Mouse (Mus musculus): ENCODE measurements around the gene Clk2. TPM values are rescaled to one million over a fixed set of nuclear protein-coding genes. Genes with fewer than 3 reads are reported as not detected.

Gene Clk2
- polyA plus RNA-seq, 1 experiment from 2014 or later: 42.3 TPM

DNA sequence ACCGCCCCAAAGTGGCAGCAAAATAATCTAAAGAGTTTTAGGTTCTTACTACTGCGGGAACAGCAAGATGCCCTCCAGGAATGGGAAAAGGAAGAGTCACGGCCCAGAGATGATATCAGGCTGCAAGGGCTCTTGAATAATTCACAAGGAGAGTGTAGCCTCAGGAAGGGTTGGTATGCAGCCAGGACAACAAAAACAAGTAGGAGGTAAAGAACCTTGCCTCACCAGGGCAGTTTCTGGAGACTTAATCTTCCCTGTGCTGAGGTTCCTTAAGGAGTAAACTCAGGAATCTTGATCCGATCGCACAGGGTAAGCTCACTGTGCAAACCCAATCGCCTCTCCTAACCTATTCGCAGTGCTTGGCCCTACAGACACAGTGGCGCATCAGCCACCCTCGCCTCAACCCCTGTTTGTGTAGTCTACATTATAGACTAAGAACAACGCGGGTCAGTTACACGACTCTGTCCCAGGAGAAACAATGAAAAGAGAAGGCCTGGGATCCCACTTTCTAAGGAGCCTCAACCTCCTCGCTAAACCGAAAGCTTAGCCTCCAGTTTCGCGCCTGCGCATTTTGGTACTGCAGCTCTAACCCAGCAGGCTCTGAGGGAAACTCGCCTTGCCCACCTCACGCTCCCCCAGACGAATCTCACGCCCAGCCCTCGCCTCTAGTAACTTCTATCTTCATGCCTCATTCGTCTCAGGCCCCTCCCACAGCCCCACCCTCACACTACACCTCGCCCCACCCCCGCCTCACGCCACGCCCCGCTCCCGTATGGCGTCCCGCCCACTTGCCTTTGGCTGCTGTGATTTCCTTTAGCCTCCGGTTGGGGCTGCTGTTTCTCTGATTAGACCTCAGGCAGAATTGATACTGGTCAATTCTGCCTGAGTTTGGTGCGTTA is 31.6 kb downstream of the Clk2 start:
- WGBS: 8% methylated on average over 33 of the region's 33 CpGs
- peak overlapping the region; percentile 75 for H3K27ac ChIP-seq (replicated peaks)
- peaks cover 8% of the 10 kb centered on the region for H3K4me1 ChIP-seq
- no peaks in the 10 kb centered on the region for H3K27me3 ChIP-seq
- ATAC-seq (ENCODE audit: low FRiP score, low read depth): peak; percentile 94
- no peaks in the 10 kb centered on the region for H3K9me3 ChIP-seq
- H3K9ac ChIP-seq (replicated peaks): peak overlapping the region; percentile 49
- peak overlapping the region; percentile 33 for H3K4me3 ChIP-seq
- H3K36me3 ChIP-seq: no peaks in the 10 kb centered on the region
- peak overlapping the region; percentile 53 for H3K4me2 ChIP-seq (replicated peaks)

DNA sequence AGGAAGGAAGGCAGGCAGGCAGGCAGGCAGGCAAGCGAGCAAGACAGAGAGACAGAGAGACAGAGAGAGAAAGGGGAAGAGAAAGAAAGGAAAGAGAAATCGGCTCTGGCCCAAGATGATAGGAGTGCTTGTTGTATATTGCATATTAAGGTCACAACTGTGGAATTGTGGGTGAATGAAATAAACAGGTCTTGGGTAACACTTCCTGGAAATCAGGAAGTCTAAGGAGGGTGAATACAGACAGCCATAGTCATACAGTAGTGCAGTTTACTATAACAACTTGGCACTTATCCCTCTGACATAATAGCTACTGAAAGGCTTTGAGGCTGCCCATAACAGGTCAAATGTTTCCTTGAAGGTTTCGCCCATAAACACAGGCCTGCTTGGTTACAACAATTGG is 35.2 kb downstream of the Clk2 start:
- WGBS: 83% methylated on average over 3 of the region's 3 CpGs

DNA sequence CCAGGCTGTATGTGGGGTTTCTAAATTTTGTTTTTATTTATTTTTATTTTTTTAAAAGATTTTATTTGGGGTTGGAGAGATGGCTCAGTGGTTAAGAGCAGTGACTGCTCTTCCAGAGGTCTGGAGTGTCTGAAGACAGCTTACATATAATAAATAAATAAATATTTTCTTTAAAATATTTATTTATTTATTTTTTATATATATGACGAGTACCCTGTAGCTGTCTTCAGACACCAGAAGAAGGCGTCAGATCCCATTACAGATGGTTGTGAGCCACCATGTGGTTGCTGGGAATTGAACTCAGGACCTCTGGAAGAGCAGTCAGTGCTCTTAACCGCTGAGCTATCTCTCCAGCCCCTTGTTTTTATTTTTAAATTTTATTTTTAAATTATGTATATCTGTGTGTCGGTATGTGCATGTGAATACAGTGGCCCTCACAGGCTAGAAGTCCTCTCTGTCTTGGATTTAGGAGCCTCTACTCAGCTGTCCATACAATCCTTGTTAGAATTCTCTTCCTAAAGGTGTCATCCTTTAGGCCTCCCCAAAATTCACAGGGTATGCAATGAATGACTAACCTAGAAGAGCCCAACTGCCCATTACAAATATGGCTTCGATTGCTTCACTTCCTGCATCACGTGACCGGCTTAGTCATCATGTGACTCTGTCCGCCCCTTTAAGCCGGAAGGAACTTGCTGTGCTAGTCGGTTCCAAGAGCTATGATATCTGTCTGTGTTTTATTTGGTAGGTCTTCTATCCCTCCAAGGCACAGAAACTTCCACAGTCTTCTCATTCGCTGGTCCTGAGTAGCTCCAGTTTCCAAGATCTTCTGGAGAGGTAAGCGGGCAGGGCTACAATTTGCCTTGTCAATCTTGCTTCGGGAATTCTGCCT is 37.9 kb downstream of the Clk2 start, which contains the start of gene Gba:
Gene Gba, plus strand, starts transcription at position 676 of the 889 bp plus-strand sequence.
- Histone ChIP-seq H3K9me3 (no peaks in the 10 kb centered on the region), H3K4me3 (peak within 1 kb of the TSS; percentile 56), H3K27ac (replicated peaks) (no peak within 1 kb of the TSS), H3K4me2 (replicated peaks) (peak within 1 kb of the TSS; percentile 67), H3K27me3 (no peaks in the 10 kb centered on the region), H3K36me3 (peaks cover 29% of the 10 kb centered on the region), H3K4me1 (peaks cover 8% of the 10 kb centered on the region), H3K9ac (replicated peaks) (peak within 1 kb of the TSS; percentile 58)
- peak; percentile 90 for ATAC-seq (ENCODE audit: low FRiP score, low read depth)
- WGBS: 27% methylated on average over 13 of the region's 13 CpGs

More for the DNA sequence above, 35.2 kb downstream of the Clk2 start:
- no peak overlapping the region for H3K27ac ChIP-seq (replicated peaks)
- no peak for ATAC-seq (ENCODE audit: low FRiP score, low read depth)
- H3K36me3 ChIP-seq: peaks cover 5% of the 10 kb centered on the region; the same call in 1 of the 2 replicates
- H3K27me3 ChIP-seq: no peaks in the 10 kb centered on the region
- H3K9me3 ChIP-seq: no peaks in the 10 kb centered on the region
- peaks cover 15% of the 10 kb centered on the region for H3K4me1 ChIP-seq
- H3K4me2 ChIP-seq (replicated peaks): no peak overlapping the region
- H3K9ac ChIP-seq (replicated peaks): no peak overlapping the region
- H3K4me3 ChIP-seq: no peak overlapping the region

DNA sequence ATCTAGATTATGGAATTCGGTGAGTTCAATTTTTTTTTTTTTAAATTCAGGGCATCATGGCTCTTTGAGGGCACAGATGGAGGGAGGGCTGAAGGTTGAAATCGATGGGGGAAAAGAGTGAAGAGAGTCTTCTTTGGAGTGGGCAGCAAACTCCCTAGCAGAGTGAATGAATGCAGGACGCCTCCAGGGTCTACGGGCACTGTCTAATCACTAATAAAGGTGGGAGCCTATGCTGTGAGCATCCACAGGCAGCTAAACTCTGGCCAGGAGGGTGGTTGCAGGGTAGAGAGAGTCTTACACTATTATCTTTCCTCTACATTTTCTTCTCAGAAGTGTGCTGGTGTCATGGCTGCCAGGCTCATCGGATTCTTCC is 38.5 kb downstream of the Clk2 start:
- peak overlapping the region; percentile 58 for H3K9ac ChIP-seq (replicated peaks)
- H3K36me3 ChIP-seq: peaks cover 36% of the 10 kb centered on the region
- H3K27ac ChIP-seq (replicated peaks): no peak overlapping the region
- no peaks in the 10 kb centered on the region for H3K27me3 ChIP-seq
- H3K4me3 ChIP-seq: peak overlapping the region; percentile 56
- ATAC-seq (ENCODE audit: low FRiP score, low read depth): no peak
- WGBS: 46% methylated on average over 5 of the region's 5 CpGs
- H3K9me3 ChIP-seq: no peaks in the 10 kb centered on the region
- H3K4me2 ChIP-seq (replicated peaks): peak overlapping the region; percentile 67
- H3K4me1 ChIP-seq: peaks cover 8% of the 10 kb centered on the region

GRCm38 (mm10) chr3:89206079-89206478 is 41.5 kb downstream of the Clk2 start:
- Histone ChIP-seq H3K4me1 (peaks cover 8% of the 10 kb centered on the region), H3K27me3 (no peaks in the 10 kb centered on the region), H3K4me2 (replicated peaks) (no peak overlapping the region), H3K9me3 (no peaks in the 10 kb centered on the region), H3K4me3 (no peak overlapping the region), H3K27ac (replicated peaks) (no peak overlapping the region), H3K36me3 (peaks cover 59% of the 10 kb centered on the region), H3K9ac (replicated peaks) (no peak overlapping the region)
- WGBS: 95% methylated on average over 7 of the region's 7 CpGs
- ATAC-seq (ENCODE audit: low FRiP score, low read depth): no peak

GRCm38 (mm10) chr3:89206695-89207094 is 42.1 kb downstream of the Clk2 start:
- 88% methylated on average over 2 of the region's 2 CpGs for WGBS
- Histone ChIP-seq H3K4me1 (peaks cover 8% of the 10 kb centered on the region), H3K4me3 (no peak overlapping the region), H3K36me3 (peaks cover 59% of the 10 kb centered on the region), H3K27me3 (no peaks in the 10 kb centered on the region), H3K9ac (replicated peaks) (no peak overlapping the region), H3K4me2 (replicated peaks) (no peak overlapping the region), H3K9me3 (no peaks in the 10 kb centered on the region), H3K27ac (replicated peaks) (no peak overlapping the region)
- no peak for ATAC-seq (ENCODE audit: low FRiP score, low read depth)

GRCm38 (mm10) chr3:89208075-89208657 is 43.6 kb downstream of the Clk2 start:
- WGBS: 90% methylated on average over 13 of the region's 13 CpGs
- peaks cover 59% of the 10 kb centered on the region for H3K36me3 ChIP-seq
- H3K27ac ChIP-seq (replicated peaks): no peak overlapping the region
- no peak for ATAC-seq (ENCODE audit: low FRiP score, low read depth)
- H3K4me3 ChIP-seq: no peak overlapping the region
- H3K9ac ChIP-seq (replicated peaks): no peak overlapping the region
- no peak overlapping the region for H3K4me2 ChIP-seq (replicated peaks)
- peaks cover 12% of the 10 kb centered on the region for H3K4me1 ChIP-seq
- no peaks in the 10 kb centered on the region for H3K27me3 ChIP-seq
- no peaks in the 10 kb centered on the region for H3K9me3 ChIP-seq

- Histone ChIP-seq H3K4me2 (replicated peaks) (no peak overlapping the region), H3K4me1 (peaks cover 11% of the 10 kb centered on the region), H3K27ac (replicated peaks) (no peak overlapping the region), H3K9ac (replicated peaks) (no peak overlapping the region; the same call in 1 of the 2 replicates), H3K9me3 (no peaks in the 10 kb centered on the region), H3K36me3 (peaks cover 59% of the 10 kb centered on the region), H3K4me3 (no peak overlapping the region), H3K27me3 (no peaks in the 10 kb centered on the region)
- WGBS: 86% methylated on average over 6 of the region's 6 CpGs
- no peak for ATAC-seq (ENCODE audit: low FRiP score, low read depth)
Observed at GRCm38 (mm10) chr3:89208736-89209135, 44.1 kb downstream of the Clk2 start.

- Histone ChIP-seq H3K4me3 (no peak overlapping the region), H3K4me2 (replicated peaks) (no peak overlapping the region), H3K27ac (replicated peaks) (no peak overlapping the region), H3K36me3 (peaks cover 55% of the 10 kb centered on the region), H3K9ac (replicated peaks) (no peak overlapping the region), H3K4me1 (peaks cover 13% of the 10 kb centered on the region), H3K9me3 (no peaks in the 10 kb centered on the region), H3K27me3 (no peaks in the 10 kb centered on the region)
- no peak for ATAC-seq (ENCODE audit: low FRiP score, low read depth)
- 86% methylated on average over 7 of the region's 7 CpGs for WGBS
Observed at GRCm38 (mm10) chr3:89209731-89210130, 45.1 kb downstream of the Clk2 start.

DNA sequence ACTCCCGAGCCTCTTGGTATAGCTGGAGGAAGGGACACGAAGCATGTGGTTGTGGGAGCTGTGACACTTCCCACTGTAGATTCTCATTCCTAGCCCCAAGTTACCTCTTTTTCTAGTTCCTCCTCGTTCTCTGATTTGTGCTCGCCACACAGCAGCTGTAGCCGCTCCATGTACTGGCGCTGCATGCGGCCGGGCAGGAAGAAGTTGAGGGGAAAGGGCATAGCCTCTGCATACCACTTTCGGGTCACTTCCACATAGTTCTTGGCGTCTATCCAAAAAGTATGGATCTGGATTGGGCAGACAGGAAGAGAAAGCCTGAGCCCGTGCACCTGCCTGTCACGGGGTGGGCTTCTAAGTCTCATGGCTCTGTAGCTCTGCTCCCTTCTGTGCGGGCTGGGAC is 45.6 kb downstream of the Clk2 start:
- WGBS: 95% methylated on average over 13 of the region's 13 CpGs
- no peaks in the 10 kb centered on the region for H3K9me3 ChIP-seq

DNA sequence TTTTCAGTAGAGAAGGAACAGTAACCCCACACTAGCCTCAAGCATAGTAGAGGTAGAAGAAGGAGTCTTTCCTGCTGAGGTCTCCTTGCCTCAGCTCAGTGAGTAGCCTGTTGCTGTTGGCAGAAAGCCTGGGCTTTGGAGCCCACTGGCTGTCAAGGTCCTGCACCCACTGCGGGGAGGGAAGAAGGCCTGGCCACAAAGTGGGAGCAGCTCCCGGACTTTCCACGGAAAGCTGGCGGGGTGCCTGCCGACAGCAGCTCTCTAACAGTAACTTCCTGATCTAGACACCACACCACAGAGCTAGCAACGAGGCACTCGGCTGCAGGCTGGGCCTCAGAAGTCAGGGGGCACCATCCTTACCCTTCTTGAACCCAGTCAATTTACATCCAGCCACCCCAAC is 46.1 kb downstream of the Clk2 start:
- no peak for ATAC-seq (ENCODE audit: low FRiP score, low read depth)
- Histone ChIP-seq H3K9me3 (no peaks in the 10 kb centered on the region), H3K4me2 (replicated peaks) (no peak overlapping the region), H3K9ac (replicated peaks) (no peak overlapping the region), H3K27me3 (no peaks in the 10 kb centered on the region), H3K36me3 (peaks cover 46% of the 10 kb centered on the region), H3K27ac (replicated peaks) (no peak overlapping the region), H3K4me1 (peaks cover 23% of the 10 kb centered on the region), H3K4me3 (no peak overlapping the region)
- WGBS: 84% methylated on average over 7 of the region's 7 CpGs

More for the DNA sequence above, 45.6 kb downstream of the Clk2 start:
- Histone ChIP-seq H3K4me2 (replicated peaks) (no peak overlapping the region), H3K4me3 (no peak overlapping the region), H3K4me1 (peaks cover 18% of the 10 kb centered on the region), H3K36me3 (peaks cover 52% of the 10 kb centered on the region), H3K27me3 (no peaks in the 10 kb centered on the region), H3K27ac (replicated peaks) (no peak overlapping the region), H3K9ac (replicated peaks) (no peak overlapping the region)
- no peak for ATAC-seq (ENCODE audit: low FRiP score, low read depth)

Measured in midbrain, embryonic 12.5 days (tissue).